Mouse (Mus musculus) embryonic fibroblast, embryonic 13.5 days (primary cell): ENCODE measurements at regions not wholly inside any gene's neighbourhood (a gene's known extent, or its start where the extent isn't known, plus 50 kb on each side); places are given as distances from the start of the nearest gene placed in this dataset.

Experiments used
- CTCF ChIP-seq: IDR thresholded peaks from 2 replicates; pipeline ENCODE4 v1.5.1; 2011; ENCODE audit warnings: mild to moderate bottlenecking, control low read depth, low read length, moderate library complexity, borderline replicate concordance; ENCODE audit not compliant: insufficient read depth
- POLR2A ChIP-seq: IDR thresholded peaks from 2 replicates; pipeline ENCODE4 v1.6.1; 2011; ENCODE audit warnings: low read depth, mild to moderate bottlenecking, control low read depth, low read length, moderate library complexity

DNA sequence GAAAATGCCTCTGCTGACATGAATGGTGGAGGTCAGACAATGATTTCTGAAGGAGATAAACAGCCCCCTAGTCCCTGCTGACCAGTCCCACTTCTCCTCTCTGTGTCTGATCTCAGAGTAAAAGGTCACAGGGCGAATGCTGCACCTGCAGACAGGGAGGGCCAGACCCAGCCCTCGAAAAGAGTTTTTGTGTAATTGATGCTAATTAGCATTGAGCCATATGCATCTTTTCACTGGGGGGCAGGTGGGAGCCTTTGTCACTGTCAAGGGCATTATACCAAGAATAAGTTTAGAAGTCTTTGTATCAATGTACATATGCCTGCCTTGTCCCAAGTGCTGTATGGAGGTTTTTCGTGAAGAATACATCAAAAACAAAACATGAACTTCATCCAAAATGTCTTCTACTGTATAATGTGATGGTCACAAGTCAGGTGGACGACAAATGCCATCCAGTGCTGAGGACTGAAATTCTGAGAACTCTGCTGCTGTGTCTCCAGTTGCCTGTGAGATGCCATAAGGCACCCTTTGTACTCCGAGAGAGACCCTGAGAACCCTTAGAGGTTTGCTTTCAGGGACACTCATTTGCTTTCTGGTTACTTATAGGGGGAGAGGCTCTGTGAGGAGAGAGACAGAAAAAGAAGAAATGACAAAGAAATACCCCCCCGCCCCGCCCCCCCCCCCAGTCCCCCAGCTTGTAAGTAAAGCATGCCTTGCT is 528.5 kb upstream of the Marcks start:
- TF ChIP-seq CTCF = no peak
- TF ChIP-seq POLR2A = no peak
